Mouse (Mus musculus) ES-Bruce4 (cell line): ENCODE data around the gene Flcn. TPM values are rescaled to one million over a fixed set of nuclear protein-coding genes. Genes with fewer than 3 reads are reported as not detected.
A peak's percentile ranks its signal among the peaks of the same experiment; 100 is the strongest.

Source experiments
- H3K27ac ChIP-seq: 2 replicates; pipeline ENCODE4 v1.5.1; 2012; ENCODE audit warnings: low read length, inconsistent platforms; ENCODE audit not compliant: insufficient read depth
- H3K27me3 ChIP-seq: 2 replicates; pipeline ENCODE4 v1.6.1; 2012; ENCODE audit warnings: mild to moderate bottlenecking, low read length, inconsistent platforms; ENCODE audit not compliant: control insufficient read depth, poor library complexity, insufficient read depth, severe bottlenecking
- H3K36me3 ChIP-seq: 2 replicates; pipeline ENCODE4 v1.6.1; 2012; ENCODE audit warnings: inconsistent platforms, mild to moderate bottlenecking, low read length, moderate library complexity; ENCODE audit not compliant: control insufficient read depth, poor library complexity, insufficient read depth, severe bottlenecking
- H3K4me1 ChIP-seq: one replicate; pipeline ENCODE4 v1.8.1; 2011; ENCODE audit warnings: low read length; ENCODE audit not compliant: control insufficient read depth, insufficient read depth
- H3K4me3 ChIP-seq: 2 replicates; pipeline ENCODE4 v1.5.1; 2011; ENCODE audit warnings: low read depth, mild to moderate bottlenecking, low read length
- H3K9ac ChIP-seq: 2 replicates; pipeline ENCODE4 v1.6.1; 2012; ENCODE audit warnings: low read depth, mild to moderate bottlenecking, inconsistent platforms; ENCODE audit not compliant: poor library complexity, severe bottlenecking
- H3K9me3 ChIP-seq: replicated peaks from 2 replicates; pipeline ENCODE4 v1.6.1; 2012; ENCODE audit warnings: mild to moderate bottlenecking, low read length, inconsistent platforms; ENCODE audit not compliant: control insufficient read depth, poor library complexity, insufficient read depth, severe bottlenecking
- CTCF ChIP-seq: IDR thresholded peaks from one replicate; pipeline ENCODE4 v1.8.1; 2011; ENCODE audit warnings: low read depth, low read length
- EP300 ChIP-seq: IDR thresholded peaks from 2 replicates; pipeline ENCODE4 v1.6.1; 2011; ENCODE audit warnings: low read depth, low read length; ENCODE audit not compliant: insufficient read depth
- POLR2A ChIP-seq: IDR thresholded peaks from one replicate; pipeline ENCODE4 v1.8.1; 2011; ENCODE audit warnings: low read length; ENCODE audit not compliant: insufficient read depth
- polyA plus RNA-seq: library from polyadenylated mRNA; stranded (reverse); fragments of >200 nt; gene quantifications from 2 replicates; pipeline ENCODE4 v1.2.4, GENCODE M21; 2011; ENCODE audit warnings: low read depth; ENCODE audit not compliant: missing spikeins, insufficient read depth, insufficient read length

Flcn gene
- polyA plus RNA-seq, 1 experiment = 17.8 TPM

DNA sequence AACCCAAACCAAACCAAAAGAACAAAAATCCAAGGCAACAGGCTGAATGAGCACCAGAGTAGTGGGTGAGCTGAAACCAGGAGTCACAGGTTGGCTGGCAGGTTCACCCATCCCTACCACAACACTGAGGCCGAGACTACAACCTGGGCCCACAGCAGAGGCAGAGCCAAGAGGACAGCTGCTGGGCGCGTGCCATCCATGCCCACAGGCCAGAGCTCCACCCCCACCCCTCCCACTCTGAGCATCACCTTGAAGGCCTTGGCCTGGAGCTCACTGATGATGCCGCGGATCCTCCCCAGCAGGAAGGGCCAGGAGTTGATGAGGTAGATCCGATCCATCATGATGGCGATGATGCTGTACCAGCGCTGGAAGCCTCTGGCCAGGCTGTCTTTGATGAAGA lies 7.9 kb downstream of the Flcn start:
- H3K4me1 ChIP-seq = peaks cover 2% of the 10 kb centered on the region
- TF ChIP-seq POLR2A (no peak), CTCF (no peak), EP300 (no peak)
- no peak overlapping the region for H3K9ac ChIP-seq
- peaks cover 51% of the 10 kb centered on the region for H3K36me3 ChIP-seq
- H3K4me3 ChIP-seq = no peak overlapping the region
- no peaks in the 10 kb centered on the region for H3K27me3 ChIP-seq
- H3K9me3 ChIP-seq = no peaks in the 10 kb centered on the region
- no peak overlapping the region for H3K27ac ChIP-seq

GRCm38 (mm10) chr11:59800412-59800811 lies 9.4 kb downstream of the Flcn start:
- Histone ChIP-seq H3K4me1 (no peaks in the 10 kb centered on the region), H3K27me3 (no peaks in the 10 kb centered on the region), H3K9me3 (no peaks in the 10 kb centered on the region), H3K36me3 (peaks cover 46% of the 10 kb centered on the region), H3K4me3 (no peak overlapping the region), H3K27ac (no peak overlapping the region), H3K9ac (no peak overlapping the region)
- no peak for TF ChIP-seq CTCF
- TF ChIP-seq POLR2A = no peak
- TF ChIP-seq EP300 = no peak

- Histone ChIP-seq H3K27ac (no peak overlapping the region), H3K4me1 (no peaks in the 10 kb centered on the region), H3K36me3 (peaks cover 25% of the 10 kb centered on the region), H3K9me3 (no peaks in the 10 kb centered on the region), H3K27me3 (no peaks in the 10 kb centered on the region), H3K4me3 (no peak overlapping the region), H3K9ac (no peak overlapping the region)
- no peak for TF ChIP-seq CTCF
- TF ChIP-seq POLR2A = no peak
- no peak for TF ChIP-seq EP300
Measured at GRCm38 (mm10) chr11:59793390-59793789, 16.4 kb downstream of the Flcn start.

- H3K27ac ChIP-seq = no peak overlapping the region
Measured at GRCm38 (mm10) chr11:59789311-59789710, 20.5 kb downstream of the Flcn start.

GRCm38 (mm10) chr11:59787199-59787781 lies 22.5 kb downstream of the Flcn start, which contains the start of gene Pld6:
Gene Pld6 (minus strand): TSS chr11:59787645.
- TF ChIP-seq POLR2A (peak; percentile 48), EP300 (no peak), CTCF (no peak)
- Histone ChIP-seq H3K27ac (no peak within 1 kb of the TSS), H3K4me1 (no peaks in the 10 kb centered on the region), H3K4me3 (peak within 1 kb of the TSS; percentile 77), H3K9me3 (no peaks in the 10 kb centered on the region), H3K9ac (peak within 1 kb of the TSS; percentile 68), H3K36me3 (peaks cover 8% of the 10 kb centered on the region), H3K27me3 (no peaks in the 10 kb centered on the region)

More at GRCm38 (mm10) chr11:59789311-59789710, 20.5 kb downstream of the Flcn start:
- Histone ChIP-seq H3K4me3 (no peak overlapping the region), H3K27me3 (no peaks in the 10 kb centered on the region), H3K36me3 (peaks cover 15% of the 10 kb centered on the region), H3K9me3 (no peaks in the 10 kb centered on the region), H3K4me1 (no peaks in the 10 kb centered on the region), H3K9ac (no peak overlapping the region)
- TF ChIP-seq EP300 = no peak

DNA sequence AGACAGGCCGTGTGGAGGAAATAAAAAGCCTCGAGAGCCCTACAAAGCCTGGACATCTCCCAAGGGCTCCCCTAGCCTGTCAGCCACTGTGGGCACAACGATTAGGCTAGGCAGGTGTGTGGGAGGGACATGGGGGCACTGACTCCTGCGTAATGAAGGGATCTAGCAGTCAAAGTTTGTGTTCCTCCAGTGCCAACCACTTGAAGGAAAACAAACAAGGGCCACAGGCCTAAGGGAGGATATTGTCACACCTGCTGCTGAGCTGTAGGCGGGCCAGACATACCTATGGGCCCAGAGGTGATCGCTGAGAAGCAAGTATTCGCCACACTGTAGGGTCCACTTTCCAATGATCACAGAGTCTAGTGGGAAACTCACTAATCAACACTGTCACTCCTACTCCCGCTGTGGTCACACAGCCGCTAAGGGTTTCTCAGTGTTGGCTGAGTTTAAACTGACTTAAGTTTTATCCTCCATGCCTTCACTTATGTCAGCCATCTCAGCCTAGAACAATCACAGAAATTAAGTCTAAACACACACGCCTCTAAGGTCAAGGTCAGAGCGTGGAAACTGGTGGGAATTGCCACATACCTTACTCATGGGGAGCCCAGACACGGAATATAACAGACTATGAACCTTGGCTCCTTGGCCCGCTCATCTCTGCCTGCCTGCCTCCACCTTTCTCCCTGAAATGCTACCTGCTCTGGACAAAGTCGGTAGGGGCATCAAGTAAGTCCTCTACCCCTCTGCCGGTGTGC lies 23.2 kb downstream of the Flcn start:
- Histone ChIP-seq H3K27ac (no peak overlapping the region), H3K9ac (peak overlapping the region; percentile 68), H3K4me3 (peak overlapping the region; percentile 77), H3K4me1 (no peaks in the 10 kb centered on the region), H3K9me3 (no peaks in the 10 kb centered on the region), H3K36me3 (peaks cover 1% of the 10 kb centered on the region; the same call in 1 of the 2 replicates), H3K27me3 (no peaks in the 10 kb centered on the region)
- TF ChIP-seq EP300 (no peak), CTCF (no peak), POLR2A (no peak)
